Mouse (Mus musculus) midbrain, embryonic 15.5 days (tissue): ENCODE results near the gene Pdk1. TPM values are rescaled to one million over a fixed set of nuclear protein-coding genes. Genes with fewer than 3 reads are reported as not detected.

ENCODE experiments used
- ATAC-seq: fragments of 200-750 bp; cut with Nextera tagmentation; replicated peaks from 2 replicates; pipeline ENCODE4 v1.8.0; 2017; ENCODE audit warnings: moderate TSS enrichment
- H3K27ac ChIP-seq: fragments of 300-500 bp; sonication (generic); 2 replicates; pipeline ENCODE4 v1.5.1; 2015; ENCODE audit warnings: mild to moderate bottlenecking, inconsistent platforms
- H3K27me3 ChIP-seq: fragments of 300-500 bp; sonication (generic); replicated peaks from 2 replicates; pipeline ENCODE4 v1.6.1; 2015; ENCODE audit warnings: inconsistent platforms
- H3K36me3 ChIP-seq: fragments of 300-500 bp; sonication (generic); replicated peaks from 2 replicates; pipeline ENCODE4 v1.6.1; 2015; ENCODE audit warnings: inconsistent platforms
- H3K4me1 ChIP-seq: fragments of 300-500 bp; sonication (generic); 2 replicates; pipeline ENCODE4 v1.6.1; 2015; ENCODE audit warnings: inconsistent platforms
- H3K4me2 ChIP-seq: fragments of 300-500 bp; sonication (generic); 2 replicates; pipeline ENCODE4 v1.6.1; 2015; ENCODE audit warnings: inconsistent platforms, mild to moderate bottlenecking, moderate library complexity
- H3K4me3 ChIP-seq: fragments of 300-500 bp; sonication (generic); 2 replicates; pipeline ENCODE4 v1.5.1; 2015; ENCODE audit warnings: mild to moderate bottlenecking, inconsistent platforms
- H3K9ac ChIP-seq: fragments of 300-500 bp; sonication (generic); 2 replicates; pipeline ENCODE4 v1.6.1; 2015; ENCODE audit warnings: mild to moderate bottlenecking, inconsistent platforms
- H3K9me3 ChIP-seq: fragments of 300-500 bp; sonication (generic); 2 replicates; pipeline ENCODE4 v1.6.1; 2016; ENCODE audit warnings: inconsistent platforms
- WGBS: fragments of 180-500 bp; shearing (Covaris S2); methylation state at CpG from one replicate; pipeline ENCODE4 v1.1.7; 2015; ENCODE audit warnings: mixed read lengths; 5-methylcytosine and 5-hydroxymethylcytosine counted together
- polyA plus RNA-seq: library from polyadenylated mRNA; unstranded; fragments of >200 nt; fragmentation: Nextera tagmentation; extraction: Ambion mirVana; gene quantifications from 2 replicates; pipeline ENCODE4 v1.2.1, GENCODE M21; 2015

Pdk1 gene
- polyA plus RNA-seq, 1 experiment from 2014 or later, result 23.9 TPM

GRCm38 (mm10) chr2:71877865-71878264 lies 4.8 kb downstream of the Pdk1 start:
- no peak for ATAC-seq
- Histone ChIP-seq H3K27ac (no peak overlapping the region), H3K4me1 (peaks cover 11% of the 10 kb centered on the region), H3K27me3 (peaks cover 4% of the 10 kb centered on the region; the same call in 1 of the 2 replicates), H3K9me3 (no peaks in the 10 kb centered on the region), H3K4me3 (no peak overlapping the region), H3K4me2 (no peak overlapping the region), H3K9ac (no peak overlapping the region), H3K36me3 (0 out of 2 replicates have a peak, but pooled peaks cover 4% of the 10 kb centered on the region)
- WGBS, result 95% methylated on average over 4 of the region's 4 CpGs

GRCm38 (mm10) chr2:71878441-71878840 lies 5.4 kb downstream of the Pdk1 start:
- Histone ChIP-seq H3K27me3 (peaks cover 4% of the 10 kb centered on the region; the same call in 1 of the 2 replicates), H3K27ac (no peak overlapping the region), H3K9ac (no peak overlapping the region), H3K9me3 (no peaks in the 10 kb centered on the region), H3K4me3 (no peak overlapping the region), H3K4me1 (peaks cover 11% of the 10 kb centered on the region), H3K4me2 (no peak overlapping the region), H3K36me3 (0 out of 2 replicates have a peak, but pooled peaks cover 4% of the 10 kb centered on the region)
- no peak for ATAC-seq
- 78% methylated on average over 2 of the region's 2 CpGs for WGBS

GRCm38 (mm10) chr2:71878943-71879342 lies 5.9 kb downstream of the Pdk1 start:
- H3K4me1 ChIP-seq, result peaks cover 7% of the 10 kb centered on the region
- ATAC-seq, result no peak

GRCm38 (mm10) chr2:71882914-71883651 lies 10.1 kb downstream of the Pdk1 start:
- no peaks in the 10 kb centered on the region for H3K4me1 ChIP-seq
- ATAC-seq, result no peak
- no peak overlapping the region for H3K27ac ChIP-seq
- H3K9ac ChIP-seq, result no peak overlapping the region
- no peaks in the 10 kb centered on the region for H3K9me3 ChIP-seq
- 0 out of 2 replicates have a peak, but pooled peaks cover 4% of the 10 kb centered on the region for H3K36me3 ChIP-seq
- no peak overlapping the region for H3K4me2 ChIP-seq
- 80% methylated on average over 19 of the region's 19 CpGs for WGBS
- H3K4me3 ChIP-seq, result no peak overlapping the region
- no peaks in the 10 kb centered on the region for H3K27me3 ChIP-seq

More at GRCm38 (mm10) chr2:71878943-71879342, 5.9 kb downstream of the Pdk1 start:
- Histone ChIP-seq H3K4me2 (no peak overlapping the region), H3K27ac (no peak overlapping the region), H3K4me3 (no peak overlapping the region), H3K9ac (no peak overlapping the region), H3K9me3 (no peaks in the 10 kb centered on the region), H3K27me3 (peaks cover 4% of the 10 kb centered on the region; the same call in 1 of the 2 replicates), H3K36me3 (0 out of 2 replicates have a peak, but pooled peaks cover 4% of the 10 kb centered on the region)

GRCm38 (mm10) chr2:71887269-71887668 lies 14.2 kb downstream of the Pdk1 start:
- Histone ChIP-seq H3K27me3 (no peaks in the 10 kb centered on the region), H3K4me1 (no peaks in the 10 kb centered on the region), H3K36me3 (no peaks in the 10 kb centered on the region), H3K4me2 (no peak overlapping the region), H3K27ac (no peak overlapping the region), H3K9me3 (no peaks in the 10 kb centered on the region), H3K4me3 (no peak overlapping the region), H3K9ac (no peak overlapping the region)
- ATAC-seq, result no peak
- WGBS, result 97% methylated on average over 4 of the region's 4 CpGs

GRCm38 (mm10) chr2:71888437-71888836 lies 15.4 kb downstream of the Pdk1 start:
- Histone ChIP-seq H3K27me3 (no peaks in the 10 kb centered on the region), H3K9me3 (no peaks in the 10 kb centered on the region), H3K4me2 (no peak overlapping the region), H3K4me3 (no peak overlapping the region), H3K36me3 (no peaks in the 10 kb centered on the region), H3K9ac (no peak overlapping the region), H3K4me1 (no peaks in the 10 kb centered on the region), H3K27ac (no peak overlapping the region)
- 77% methylated on average over 4 of the region's 4 CpGs for WGBS
- no peak for ATAC-seq

- Histone ChIP-seq H3K9me3 (no peaks in the 10 kb centered on the region), H3K4me2 (no peak overlapping the region), H3K4me3 (no peak overlapping the region), H3K9ac (no peak overlapping the region), H3K27ac (no peak overlapping the region), H3K36me3 (no peaks in the 10 kb centered on the region), H3K4me1 (no peaks in the 10 kb centered on the region), H3K27me3 (no peaks in the 10 kb centered on the region)
- ATAC-seq, result no peak
- 92% methylated on average over 2 of the region's 2 CpGs for WGBS
These were observed 18.5 kb downstream of the Pdk1 start for GRCm38 (mm10) chr2:71891536-71891935.

- ATAC-seq, result no peak
- H3K4me2 ChIP-seq, result no peak overlapping the region
- H3K36me3 ChIP-seq, result no peaks in the 10 kb centered on the region
- H3K4me3 ChIP-seq, result no peak overlapping the region
- H3K27ac ChIP-seq, result no peak overlapping the region
- no peak overlapping the region for H3K9ac ChIP-seq
- H3K9me3 ChIP-seq, result no peaks in the 10 kb centered on the region
- H3K27me3 ChIP-seq, result no peaks in the 10 kb centered on the region
- no peaks in the 10 kb centered on the region for H3K4me1 ChIP-seq
- 92% methylated on average over 7 of the region's 7 CpGs for WGBS
These were observed 19.8 kb downstream of the Pdk1 start for GRCm38 (mm10) chr2:71892741-71893349.

- no peak overlapping the region for H3K27ac ChIP-seq
- H3K9me3 ChIP-seq, result no peaks in the 10 kb centered on the region
- no peaks in the 10 kb centered on the region for H3K36me3 ChIP-seq
- H3K27me3 ChIP-seq, result no peaks in the 10 kb centered on the region
- no peak overlapping the region for H3K4me3 ChIP-seq
- WGBS, result 92% methylated on average over 13 of the region's 13 CpGs
- no peaks in the 10 kb centered on the region for H3K4me1 ChIP-seq
- H3K4me2 ChIP-seq, result no peak overlapping the region
- no peak for ATAC-seq
- H3K9ac ChIP-seq, result no peak overlapping the region
These were observed 22.7 kb downstream of the Pdk1 start for GRCm38 (mm10) chr2:71895596-71896286.

- H3K27ac ChIP-seq, result no peak overlapping the region
- WGBS, result 48% methylated on average over 12 of the region's 12 CpGs
- no peak overlapping the region for H3K4me2 ChIP-seq
- H3K9me3 ChIP-seq, result no peaks in the 10 kb centered on the region
- no peak for ATAC-seq
- H3K9ac ChIP-seq, result no peak overlapping the region
- no peaks in the 10 kb centered on the region for H3K4me1 ChIP-seq
- no peaks in the 10 kb centered on the region for H3K27me3 ChIP-seq
- H3K4me3 ChIP-seq, result no peak overlapping the region
- no peaks in the 10 kb centered on the region for H3K36me3 ChIP-seq
These were observed 24.4 kb downstream of the Pdk1 start for GRCm38 (mm10) chr2:71897420-71897819.

- 54% methylated on average over 8 of the region's 8 CpGs for WGBS
- H3K4me1 ChIP-seq, result no peaks in the 10 kb centered on the region
- no peak for ATAC-seq
- no peaks in the 10 kb centered on the region for H3K36me3 ChIP-seq
- H3K9me3 ChIP-seq, result no peaks in the 10 kb centered on the region
- H3K4me2 ChIP-seq, result no peak overlapping the region
- no peak overlapping the region for H3K27ac ChIP-seq
- H3K9ac ChIP-seq, result no peak overlapping the region
- H3K4me3 ChIP-seq, result no peak overlapping the region
- H3K27me3 ChIP-seq, result no peaks in the 10 kb centered on the region
These were observed 25.4 kb downstream of the Pdk1 start for GRCm38 (mm10) chr2:71898335-71898856.

GRCm38 (mm10) chr2:71899886-71900285 lies 26.9 kb downstream of the Pdk1 start:
- H3K4me1 ChIP-seq, result no peaks in the 10 kb centered on the region
- no peak overlapping the region for H3K4me2 ChIP-seq
- no peak overlapping the region for H3K27ac ChIP-seq
- 89% methylated on average over 15 of the region's 15 CpGs for WGBS
- no peak for ATAC-seq
- no peak overlapping the region for H3K4me3 ChIP-seq
- no peak overlapping the region for H3K9ac ChIP-seq
- no peaks in the 10 kb centered on the region for H3K9me3 ChIP-seq
- H3K36me3 ChIP-seq, result no peaks in the 10 kb centered on the region
- H3K27me3 ChIP-seq, result no peaks in the 10 kb centered on the region
